29 mouse cellular contexts compared by ENCODE assay signal in the genomic region with DNA sequence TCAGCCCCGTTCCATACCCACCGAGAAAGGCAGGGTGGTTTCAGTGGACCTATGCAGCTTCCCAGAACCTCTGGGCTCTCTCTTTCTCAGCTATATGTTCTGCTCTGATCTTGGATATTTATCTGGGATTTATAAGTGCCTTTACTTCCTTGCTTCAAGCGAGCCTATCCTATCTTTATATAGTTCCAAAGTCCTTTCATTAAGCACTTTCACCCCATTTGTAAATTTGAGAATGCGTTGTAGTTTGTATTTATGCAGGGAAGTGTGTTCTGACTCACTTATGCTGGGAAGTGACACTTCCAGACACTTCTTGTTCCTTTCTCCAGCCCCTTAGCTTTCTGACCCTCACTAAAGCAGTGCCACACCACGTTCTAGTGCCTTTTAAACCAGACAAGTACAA. TPM values are rescaled to one million over a fixed set of nuclear protein-coding genes. Genes with fewer than 3 reads are reported as not detected.
"Had no signal": no experiment of that assay in that cellular context is flagged by ENCODE, and none has a peak within 500 bp of the region (broad histone marks: within the 10 kb centered on the region; RNA-seq: fewer than 3 reads in every experiment).

Gene Ms4a12, minus strand, starts transcription at position 101 of the 400 bp plus-strand sequence.

- H3K27me3 ChIP-seq: kidney, embryonic 15.5 days; liver, embryonic 13.5 days had no signal

- H3K4me3 ChIP-seq: kidney, embryonic 15.5 days; layer of hippocampus, adult 2 months; left cerebral cortex, adult 2 months; liver, embryonic 13.5 days had no signal

- H3K36me3 ChIP-seq: kidney, embryonic 15.5 days; liver, embryonic 13.5 days had no signal

- H3K9me3 ChIP-seq: kidney, embryonic 15.5 days; liver, embryonic 13.5 days had no signal

- H3K4me2 ChIP-seq: kidney, embryonic 15.5 days; liver, embryonic 13.5 days; lung, embryonic 14.5 days; midbrain, embryonic 11.5 days had no signal

- ATAC-seq: lung, postnatal 0 days had no signal

- H3K27ac ChIP-seq: kidney, embryonic 15.5 days; layer of hippocampus, adult 2 months; left cerebral cortex, adult 2 months; liver, embryonic 13.5 days had no signal

- H3K4me1 ChIP-seq: kidney, embryonic 15.5 days; liver, embryonic 13.5 days had no signal

- DNase-seq: kidney, adult 11 months; kidney, adult 8-10 months; kidney, postnatal 14 days; kidney, postnatal 4 days; layer of hippocampus, adult 9-11 months; layer of hippocampus, postnatal 36 days; liver, embryonic 13.5 days; lung, embryonic 14.5 days; midbrain, embryonic 14.5 days; right cerebral cortex, postnatal 14 days; right cerebral cortex, postnatal 4 days; spleen, adult 18-20 months; thymus, adult 2 months; thymus, postnatal 14 days had no signal

- H3K9ac ChIP-seq: kidney, embryonic 15.5 days; liver, embryonic 13.5 days; lung, embryonic 14.5 days had no signal

RNA-seq across cellular contexts. Expression of gene Ms4a12, which starts in this region (rescaled TPM):
- total RNA-seq: layer of hippocampus, adult 2 months; layer of hippocampus, postnatal 36 days; left cerebral cortex, adult 2 months; left cerebral cortex, postnatal 10 days; left cerebral cortex, postnatal 36 days; liver, adult 2 months; megakaryocyte-erythroid progenitor cell, adult 5-6 weeks; midbrain, postnatal 0 days had no signal
- polyA plus RNA-seq: kidney, embryonic 15.5 days; limb, embryonic 11.5 days; limb, embryonic 14.5 days; liver, adult 2 months; liver, embryonic 13.5 days; liver, embryonic 16.5 days; lung, embryonic 14.5 days; lung, postnatal 0 days; midbrain, embryonic 11.5 days; midbrain, embryonic 14.5 days; midbrain, postnatal 0 days; neural tube, embryonic 11.5 days; neural tube, embryonic 14.5 days; thymus, adult 2 months had no signal
